In the genomic region with DNA sequence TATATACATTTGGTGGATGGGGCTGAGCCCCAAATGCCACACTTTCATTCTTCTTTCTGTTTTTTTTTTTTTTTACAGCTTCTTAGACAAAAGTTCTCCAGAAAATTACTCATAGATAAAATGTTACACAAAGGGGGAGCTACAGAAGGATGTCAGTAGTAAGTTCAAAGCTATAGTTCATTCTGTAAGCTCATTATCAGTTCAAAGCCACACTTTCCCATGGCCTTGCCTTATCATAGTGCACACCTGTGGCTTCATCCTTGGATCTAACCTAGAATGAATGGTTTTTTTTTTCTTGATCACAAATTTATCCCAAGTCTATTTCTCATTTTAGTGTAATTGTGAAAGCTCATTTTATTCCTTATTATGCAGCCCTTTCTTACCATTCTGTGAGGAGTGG, we compare ENCODE assay signal across 29 mouse cellular contexts. TPM values are rescaled to one million over a fixed set of nuclear protein-coding genes. Genes with fewer than 3 reads are reported as not detected.
DNase-seq lines count a peak whose midpoint lies in the region; ATAC-seq and TF ChIP-seq lines count a peak whose summit lies in the region.
"Had no signal": no experiment of that assay in that cellular context is flagged by ENCODE, and none has a peak within 500 bp of the region (broad histone marks: within the 10 kb centered on the region; RNA-seq: fewer than 3 reads in every experiment).

No protein-coding gene starts in this region.

- H3K36me3 ChIP-seq in liver, embryonic 14.5 days (replicated peaks; ENCODE audit: control insufficient read depth, insufficient read depth, low read depth): no peaks in the 10 kb centered on the region
- H3K36me3 ChIP-seq in liver, embryonic 12.5 days: no peaks in the 10 kb centered on the region
- no peaks in the 10 kb centered on the region for H3K36me3 ChIP-seq in liver, postnatal 0 days (replicated peaks; ENCODE audit: insufficient read depth, low read length)
- no peaks in the 10 kb centered on the region for H3K36me3 ChIP-seq in liver, embryonic 11.5 days (ENCODE audit: control insufficient read depth, insufficient read depth, low read length)
- peaks cover 0 to 7% of the 10 kb centered on the region in 2 experiments; a peak in 2 of 4 replicates for H3K36me3 ChIP-seq in MEL (ENCODE audit: control insufficient read depth in 1 of 2, insufficient read depth in 2 of 2, low read length in 2 of 2)
- H3K36me3 ChIP-seq: G1E had no signal

- H3K4me1 ChIP-seq in liver, embryonic 14.5 days (replicated peaks; ENCODE audit: control insufficient read depth in 2 of 2, insufficient read depth in 2 of 2, low read length in 1 of 2): peaks cover 3 to 8% of the 10 kb centered on the region in 2 experiments; a peak in 2 of 4 replicates
- peaks cover 15% of the 10 kb centered on the region for H3K4me1 ChIP-seq in liver, embryonic 12.5 days
- H3K4me1 ChIP-seq in liver, postnatal 0 days (ENCODE audit: insufficient read depth): peaks cover 3% of the 10 kb centered on the region; the same call in 1 of the 2 replicates
- no peaks in the 10 kb centered on the region for H3K4me1 ChIP-seq in liver, embryonic 11.5 days (replicated peaks; ENCODE audit: control insufficient read depth, insufficient read depth, low read length)
- H3K4me1 ChIP-seq in MEL (ENCODE audit: control insufficient read depth in 1 of 2, insufficient read depth in 2 of 2, low read length in 2 of 2): peaks cover 5 to 10% of the 10 kb centered on the region in 2 experiments

- no peak for TF ChIP-seq RAD21 in MEL (IDR thresholded peaks at IDR 0.05; ENCODE audit: low read depth, low read length)

- H3K27ac ChIP-seq in liver, embryonic 14.5 days: no peak overlapping the region
- no peak overlapping the region for H3K27ac ChIP-seq in liver, embryonic 12.5 days
- H3K27ac ChIP-seq in liver, postnatal 0 days (ENCODE audit: low read depth): no peak overlapping the region
- no peak overlapping the region for H3K27ac ChIP-seq in liver, embryonic 11.5 days (ENCODE audit: low read depth, low read length)
- H3K27ac ChIP-seq in MEL (ENCODE audit: control insufficient read depth, low read depth, low read length): no peak overlapping the region

- H3K27me3 ChIP-seq in liver, embryonic 14.5 days (ENCODE audit: control insufficient read depth, insufficient read depth, low read length): no peaks in the 10 kb centered on the region
- peaks cover 3% of the 10 kb centered on the region; the same call in 1 of the 2 replicates for H3K27me3 ChIP-seq in liver, embryonic 12.5 days (replicated peaks)
- H3K27me3 ChIP-seq in liver, postnatal 0 days (ENCODE audit: insufficient read depth, low read length): no peaks in the 10 kb centered on the region
- no peaks in the 10 kb centered on the region for H3K27me3 ChIP-seq in liver, embryonic 11.5 days (replicated peaks; ENCODE audit: control insufficient read depth, insufficient read depth, low read length)
- no peaks in the 10 kb centered on the region; a peak in 1 of 4 replicates for H3K27me3 ChIP-seq in MEL (ENCODE audit: control insufficient read depth in 1 of 2, insufficient read depth in 2 of 2, low read length in 2 of 2)
- H3K27me3 ChIP-seq: CH12.LX had no signal

- no peak for TF ChIP-seq CTCF in liver, embryonic 14.5 days (IDR thresholded peaks at IDR 0.05; ENCODE audit: low read depth)
- no peak for TF ChIP-seq CTCF in liver, postnatal 0 days (IDR thresholded peaks at IDR 0.05; ENCODE audit: low read depth)
- no peak for TF ChIP-seq CTCF in MEL (IDR thresholded peaks at IDR 0.05 in 2 of 3, conservative IDR thresholded peaks at IDR 0.05 in 1 of 3; ENCODE audit: control insufficient read depth in 1 of 3, insufficient read depth in 1 of 3, low read depth in 2 of 3, low read length in 3 of 3, poor library complexity in 1 of 3, severe bottlenecking in 1 of 3)

- no peak for ATAC-seq in liver, embryonic 14.5 days (ENCODE audit: insufficient read depth)
- ATAC-seq in liver, embryonic 12.5 days: no peak
- no peak for ATAC-seq in liver, postnatal 0 days
- ATAC-seq in liver, embryonic 11.5 days (replicated peaks; ENCODE audit: low FRiP score): no peak
- ATAC-seq in frontal cortex, adult (ENCODE audit: low TSS enrichment): no peak
- ATAC-seq: activated CD4-positive, CD25-positive, alpha-beta regulatory T cell, adult 4 months; CD4-positive, CD25-positive, alpha-beta regulatory T cell, adult 4 months; Patski had no signal

- H3K79me2 ChIP-seq in MEL (ENCODE audit: control insufficient read depth, insufficient read depth, low read length, poor library complexity): no peaks in the 10 kb centered on the region

- no peak for DNase-seq in liver, embryonic 14.5 days (ENCODE audit: low read depth in 3 of 3, low spot score in 3 of 3)
- no peak for DNase-seq in liver, postnatal 0 days
- no peak for DNase-seq in liver, embryonic 11.5 days (ENCODE audit: low spot score)
- DNase-seq in MEL (ENCODE audit: low read depth, low spot score) (peak; percentile 40), MEL-GATA-1-ER (ENCODE audit: extremely low read depth, low read depth) (peak; percentile 19)
- DNase-seq in T-cell, adult 2 months (ENCODE audit: low spot score): no peak
- DNase-seq: adrenal gland, adult 2 months; adrenal gland, adult 8-10 months; adrenal gland, postnatal 10 days; adrenal gland, postnatal 14 days; adrenal gland, postnatal 25 days; adrenal gland, postnatal 36 days; B cell, adult 2 months; cerebellum, adult 11 months; cerebellum, adult 11-12 months; cerebellum, adult 18-20 months; cerebellum, adult 2 months; cerebellum, adult 8-10 months had no signal

- no peak overlapping the region for H3K4me3 ChIP-seq in liver, embryonic 14.5 days (ENCODE audit: insufficient read depth in 1 of 2, low read depth in 2 of 2, low read length in 2 of 2)
- no peak overlapping the region for H3K4me3 ChIP-seq in liver, embryonic 12.5 days
- H3K4me3 ChIP-seq in liver, postnatal 0 days (ENCODE audit: low read depth, low read length): no peak overlapping the region
- no peak overlapping the region for H3K4me3 ChIP-seq in liver, embryonic 11.5 days (ENCODE audit: low read depth, low read length)
- no peak overlapping the region for H3K4me3 ChIP-seq in MEL (ENCODE audit: control insufficient read depth in 1 of 2, insufficient read depth in 1 of 2, low read depth in 2 of 2, low read length in 2 of 2)

- no peak for TF ChIP-seq POLR2A in MEL (IDR thresholded peaks at IDR 0.05; ENCODE audit: control insufficient read depth in 1 of 2, insufficient read depth in 1 of 2, low read depth in 1 of 2, low read length in 2 of 2, poor library complexity in 1 of 2)

- H3K4me2 ChIP-seq in liver, embryonic 14.5 days (ENCODE audit: low read depth): no peak overlapping the region
- no peak overlapping the region for H3K4me2 ChIP-seq in liver, embryonic 12.5 days
- H3K4me2 ChIP-seq in liver, postnatal 0 days (ENCODE audit: low read depth, low read length): no peak overlapping the region
- H3K4me2 ChIP-seq in liver, embryonic 11.5 days: no peak overlapping the region

- H3K9me3 ChIP-seq in liver, embryonic 14.5 days (ENCODE audit: control insufficient read depth, low read length): no peaks in the 10 kb centered on the region
- H3K9me3 ChIP-seq in liver, embryonic 12.5 days (replicated peaks): no peaks in the 10 kb centered on the region
- H3K9me3 ChIP-seq in liver, postnatal 0 days (ENCODE audit: low read length): no peaks in the 10 kb centered on the region
- H3K9me3 ChIP-seq in liver, embryonic 11.5 days (ENCODE audit: control insufficient read depth, low read length): no peaks in the 10 kb centered on the region
- H3K9me3 ChIP-seq in MEL (replicated peaks; ENCODE audit: insufficient read depth, low read length): no peaks in the 10 kb centered on the region
- H3K9me3 ChIP-seq: G1E had no signal

- H3K9ac ChIP-seq in liver, embryonic 14.5 days (replicated peaks): no peak overlapping the region
- no peak overlapping the region for H3K9ac ChIP-seq in liver, embryonic 12.5 days
- H3K9ac ChIP-seq in liver, postnatal 0 days (replicated peaks): no peak overlapping the region
- no peak overlapping the region for H3K9ac ChIP-seq in liver, embryonic 11.5 days (ENCODE audit: low read depth, low read length)
- no peak overlapping the region for H3K9ac ChIP-seq in MEL (ENCODE audit: control insufficient read depth, low read depth, low read length, poor library complexity, severe bottlenecking)

- TF ChIP-seq EP300 in liver, embryonic 14.5 days (IDR thresholded peaks at IDR 0.05; ENCODE audit: low read depth): peak; percentile 50; the same call in 1 of the 2 replicates
- peak; percentile 31; the same call in 1 of the 2 replicates for TF ChIP-seq EP300 in liver, postnatal 0 days (IDR thresholded peaks at IDR 0.05; ENCODE audit: low read depth)
- peak; percentile 35 to 61; a peak in 3 of 4 replicates for TF ChIP-seq EP300 in MEL (IDR thresholded peaks at IDR 0.05; ENCODE audit: low read depth in 1 of 2, low read length in 2 of 2)

TF ChIP-seq in MEL, 35 proteins besides CTCF, POLR2A, EP300 and RAD21 (continues in another document):
- peak; percentile 67 for TF ChIP-seq GATA1 (IDR thresholded peaks at IDR 0.05; ENCODE audit: low read depth, low read length)
- no peak for TF ChIP-seq ELF1 (IDR thresholded peaks at IDR 0.05; ENCODE audit: low read depth, low read length)
- peak; percentile 73 for TF ChIP-seq TCF12 (IDR thresholded peaks at IDR 0.05; ENCODE audit: low read depth, low read length)
- TF ChIP-seq TAL1 (IDR thresholded peaks at IDR 0.05; ENCODE audit: low read length): peak; percentile 36; the same call in 1 of the 2 replicates
- no peak for TF ChIP-seq CHD1 (IDR thresholded peaks at IDR 0.05; ENCODE audit: low read depth, low read length)
- TF ChIP-seq TBP (IDR thresholded peaks at IDR 0.05; ENCODE audit: low read depth, low read length): no peak

RNA-seq across cellular contexts. Expression of a gene that starts 23.6 kb away (rescaled TPM):
- 0.18 and 0.24 TPM in 2 replicates for polyA plus RNA-seq in liver, embryonic 14.5 days (2012; rRNA removed)
- 0.33 and 0.43 TPM in 2 replicates for polyA plus RNA-seq in liver, embryonic 14.5 days (2014; fragmentation: Nextera tagmentation; extraction: Ambion mirVana)
- polyA plus RNA-seq in liver, embryonic 12.5 days (2016; fragmentation: Nextera tagmentation; extraction: Ambion mirVana): 0.41 and 0.48 TPM in 2 replicates
- 0.19 and 0.20 TPM in 2 replicates for polyA plus RNA-seq in liver, postnatal 0 days (2015; fragmentation: Nextera tagmentation; extraction: Ambion mirVana)
- 0.34 and 0.48 TPM in 2 replicates for polyA plus RNA-seq in liver, embryonic 11.5 days (2014; fragmentation: Nextera tagmentation; extraction: Ambion mirVana)
- not detected in 2 replicates for total RNA-seq in MEL (2012; rRNA removed)
- polyA plus RNA-seq in MEL (2012; ENCODE audit: insufficient read depth in 1 of 2, insufficient read length in 2 of 2, low read depth in 1 of 2, low replicate concordance in 2 of 2, missing spikeins in 1 of 2): not detected
- total RNA-seq: adrenal gland, adult 18-20 months; adrenal gland, adult 2 months; adrenal gland, postnatal 10 days; adrenal gland, postnatal 14 days; adrenal gland, postnatal 25 days; adrenal gland, postnatal 36 days; CH12.LX; ES-E14; G1E had no signal
- polyA plus RNA-seq: activated CD4-positive, CD25-positive, alpha-beta regulatory T cell, adult 4 months; adrenal gland, adult 2 months; C2C12; CD4-positive, CD25-positive, alpha-beta regulatory T cell, adult 4 months; Patski had no signal

RNA-seq across cellular contexts. Expression of a gene that starts 35.5 kb away (rescaled TPM):
- polyA plus RNA-seq in liver, embryonic 14.5 days (2012; rRNA removed): 0.38 and 0.40 TPM in 2 replicates
- not detected in 2 replicates for polyA plus RNA-seq in liver, embryonic 14.5 days (2014; fragmentation: Nextera tagmentation; extraction: Ambion mirVana)
- polyA plus RNA-seq in liver, embryonic 12.5 days (2016; fragmentation: Nextera tagmentation; extraction: Ambion mirVana): not detected in 2 replicates
- polyA plus RNA-seq in liver, postnatal 0 days (2015; fragmentation: Nextera tagmentation; extraction: Ambion mirVana): 0.22 TPM in 2 replicates
- 0.47 TPM in 1 of 2 replicates, not detected in the other for polyA plus RNA-seq in liver, embryonic 11.5 days (2014; fragmentation: Nextera tagmentation; extraction: Ambion mirVana)
- total RNA-seq in MEL (2012; rRNA removed): 0.85 and 1.7 TPM in 2 replicates
- polyA plus RNA-seq in MEL (2012; ENCODE audit: insufficient read depth in 1 of 2, insufficient read length in 2 of 2, low read depth in 1 of 2, low replicate concordance in 2 of 2, missing spikeins in 1 of 2): 1 to 10 TPM in 1 of 2 experiments, not detected in 1; 1.6 TPM
- total RNA-seq: adrenal gland, adult 18-20 months; adrenal gland, adult 2 months; adrenal gland, adult 8-10 months; adrenal gland, postnatal 14 days; adrenal gland, postnatal 36 days; adrenal gland, postnatal 4 days; ES-E14; G1E had no signal
- polyA plus RNA-seq: activated CD4-positive, CD25-positive, alpha-beta regulatory T cell, adult 4 months; adrenal gland, adult 2 months; C2C12; CD4-positive, CD25-positive, alpha-beta regulatory T cell, adult 4 months; G1E had no signal

Comparison
In these comparisons a context has a peak if more than half of its experiments do, and no peak if none do; other contexts are left out.
1. DNase-seq: peak in MEL (single experiment) and MEL-GATA-1-ER (single experiment); none in liver, embryonic 14.5 days (0 of 3), liver, postnatal 0 days (single experiment), liver, embryonic 11.5 days (single experiment) and T-cell, adult 2 months (single experiment).